ENCODE assay signal across 21 mouse cellular contexts in the genomic region with DNA sequence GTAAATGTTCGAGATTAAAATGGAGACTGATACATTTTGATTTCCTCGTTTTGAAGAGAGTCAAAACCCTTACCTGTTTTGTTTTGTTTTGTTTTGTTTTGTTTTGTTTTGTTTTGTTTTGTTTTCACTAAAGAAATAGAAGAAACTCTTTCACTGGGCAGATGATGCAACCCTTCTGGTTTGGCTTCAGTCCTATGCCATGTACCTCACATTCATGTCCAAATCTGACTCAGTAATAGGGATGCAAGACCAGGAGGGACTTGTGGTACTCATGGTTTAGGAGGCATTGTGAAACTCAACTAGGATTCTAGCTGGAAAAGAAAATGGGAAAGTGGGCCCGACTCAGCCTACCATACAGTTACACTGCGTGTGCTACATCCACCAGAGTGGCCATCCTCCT.
A peak's percentile ranks its signal among the peaks of the same experiment; 100 is the strongest.
DNase-seq lines count a peak whose midpoint lies in the region; ATAC-seq and TF ChIP-seq lines count a peak whose summit lies in the region.
"Had no signal": no experiment of that assay in that cellular context is flagged by ENCODE, and none has a peak within 500 bp of the region (broad histone marks: within the 10 kb centered on the region; RNA-seq: fewer than 3 reads in every experiment).

No protein-coding gene starts in this region.

- no peak overlapping the region for H3ac ChIP-seq in myocyte (ENCODE audit: control insufficient read depth, insufficient read length)

- no peak for TF ChIP-seq CTCF in stomach, postnatal 0 days (IDR thresholded peaks at IDR 0.05; ENCODE audit: low read depth)

- H3K27ac ChIP-seq in stomach, postnatal 0 days (replicated peaks) = no peak overlapping the region
- H3K27ac ChIP-seq: forebrain, embryonic 10.5 days; forebrain, embryonic 13.5 days; hindbrain, embryonic 12.5 days; hindbrain, embryonic 15.5 days had no signal

- TF ChIP-seq POLR2A in myocyte (IDR thresholded peaks at IDR 0.05; ENCODE audit: insufficient read length, low read depth) = no peak

- H3K4me1 ChIP-seq in stomach, postnatal 0 days (replicated peaks; ENCODE audit: control insufficient read depth, insufficient read depth) = no peaks in the 10 kb centered on the region
- H3K4me1 ChIP-seq: forebrain, embryonic 10.5 days; forebrain, embryonic 13.5 days; hindbrain, embryonic 12.5 days; hindbrain, embryonic 15.5 days had no signal

- H3K9me3 ChIP-seq in stomach, postnatal 0 days (ENCODE audit: control insufficient read depth, low read length) = no peaks in the 10 kb centered on the region
- H3K9me3 ChIP-seq: forebrain, embryonic 10.5 days; forebrain, embryonic 13.5 days; hindbrain, embryonic 12.5 days; hindbrain, embryonic 15.5 days had no signal

- no peak for ATAC-seq in stomach, postnatal 0 days (ENCODE audit: low FRiP score, low TSS enrichment)
- ATAC-seq: activated CD4-positive, CD25-positive, alpha-beta regulatory T cell, adult 4 months; forebrain, embryonic 13.5 days; forebrain, embryonic 16.5 days; intestine, postnatal 0 days had no signal

- no peaks in the 10 kb centered on the region for H3K79me2 ChIP-seq in myocyte (ENCODE audit: control insufficient read depth, insufficient read depth)

- H3K27me3 ChIP-seq in myocyte (ENCODE audit: control insufficient read depth, insufficient read depth, insufficient read length) = no peaks in the 10 kb centered on the region
- no peaks in the 10 kb centered on the region for H3K27me3 ChIP-seq in stomach, postnatal 0 days (ENCODE audit: control insufficient read depth, insufficient read depth, low read length)
- H3K27me3 ChIP-seq: forebrain, embryonic 13.5 days; hindbrain, embryonic 12.5 days; hindbrain, embryonic 15.5 days had no signal

- no peaks in the 10 kb centered on the region for H3K36me3 ChIP-seq in myocyte (ENCODE audit: control insufficient read depth, insufficient read depth)
- H3K36me3 ChIP-seq in stomach, postnatal 0 days (ENCODE audit: control insufficient read depth, insufficient read depth, low read length) = no peaks in the 10 kb centered on the region
- H3K36me3 ChIP-seq: forebrain, embryonic 10.5 days; hindbrain, embryonic 12.5 days; hindbrain, embryonic 15.5 days had no signal

- peak; percentile 1 for DNase-seq in cerebellum, adult 9-11 months
- no peak for DNase-seq in cerebellum, postnatal 4 days (ENCODE audit: low spot score in 2 of 2)
- DNase-seq in 3T3-L1 (ENCODE audit: low read depth, low spot score) = peak; percentile 12
- peak; percentile 11 for DNase-seq in adipocyte (ENCODE audit: low spot score)
- DNase-seq in stomach, postnatal 0 days (ENCODE audit: low spot score) = no peak
- no peak for DNase-seq in spleen, postnatal 4 days (ENCODE audit: low spot score in 2 of 2)
- DNase-seq: B cell, adult 2 months; cerebellum, adult 9-10 months; cerebellum, postnatal 25 days; gastrocnemius, postnatal 10 days; gastrocnemius, postnatal 36 days; kidney, adult 2 months had no signal

- H3K4me2 ChIP-seq in myocyte (ENCODE audit: low read depth) = peak overlapping the region; percentile 2
- H3K4me2 ChIP-seq in stomach, postnatal 0 days (replicated peaks; ENCODE audit: low read depth) = no peak overlapping the region
- H3K4me2 ChIP-seq: forebrain, embryonic 13.5 days; heart, embryonic 11.5 days; hindbrain, embryonic 12.5 days; hindbrain, embryonic 15.5 days had no signal

- H3K9ac ChIP-seq in stomach, postnatal 0 days (ENCODE audit: low read length) = no peak overlapping the region
- H3K9ac ChIP-seq: forebrain, embryonic 13.5 days; hindbrain, embryonic 12.5 days; hindbrain, embryonic 15.5 days had no signal

- H3K4me3 ChIP-seq in myocyte = no peak overlapping the region
- H3K4me3 ChIP-seq in stomach, postnatal 0 days (ENCODE audit: low read depth, low read length) = no peak overlapping the region
- H3K4me3 ChIP-seq: forebrain, embryonic 10.5 days; forebrain, embryonic 13.5 days; hindbrain, embryonic 12.5 days; hindbrain, embryonic 15.5 days had no signal

- WGBS in stomach, postnatal 0 days = 78% methylated on average over 4 of the region's 4 CpGs

- TF ChIP-seq EP300 in stomach, postnatal 0 days (optimal IDR thresholded peaks at IDR 0.05) = no peak

TF ChIP-seq in myocyte, 11 proteins besides CTCF, POLR2A, EP300 and RAD21:
- TF ChIP-seq USF1 (IDR thresholded peaks at IDR 0.05; ENCODE audit: low read depth) (no peak), CEBPB (IDR thresholded peaks at IDR 0.05; ENCODE audit: insufficient read depth, poor library complexity, severe bottlenecking) (peak; percentile 67; the same call in 1 of the 2 replicates)

Comparison
In these comparisons a context has a peak if more than half of its experiments do, and no peak if none do; other contexts are left out.
1. DNase-seq: peak in cerebellum, adult 9-11 months (single experiment), 3T3-L1 (single experiment) and adipocyte (single experiment); none in cerebellum, postnatal 4 days (0 of 2), stomach, postnatal 0 days (single experiment) and spleen, postnatal 4 days (0 of 2).